Mouse (Mus musculus): Measurements from ENCODE around the gene A830031A19Rik.

GRCm38 (mm10) chr11:24080541-24080940, 5.7 kb upstream of the A830031A19Rik start:
- TF ChIP-seq CTCF (IDR thresholded peaks at IDR 0.05; ENCODE audit: extremely low read depth, insufficient read length, insufficient replicate concordance, low read depth, low read length) (no peak), POLR2A (IDR thresholded peaks at IDR 0.05; ENCODE audit: low read depth, low read length) (no peak)
